Mouse (Mus musculus) gastrocnemius, postnatal 4 days (tissue): ENCODE measurements around the gene Rbbp8nl. TPM values are rescaled to one million over a fixed set of nuclear protein-coding genes. Genes with fewer than 3 reads are reported as not detected.

Experiments used
- DNase-seq, 2 experiments: peaks; one replicate each; pipeline ENCODE4 v3.0.0; 2021 to 2022; ENCODE audit warnings: low spot score in 2 of 2, mixed read lengths in 2 of 2
- total RNA-seq, 2 experiments: library from RNA; stranded (reverse); gene quantifications; 2 replicates each; pipeline ENCODE4 v1.2.3; 2021

Rbbp8nl gene
- total RNA-seq, 2 experiments from 2014 or later: not detected

- no peak for DNase-seq
Measured at GRCm38 (mm10) chr2:180257963-180258865, 31.5 kb downstream of the Rbbp8nl start.

GRCm38 (mm10) chr2:180257001-180257521, 32.6 kb downstream of the Rbbp8nl start, which contains the start of gene Rps21:
Rps21 (plus strand) TSS chr2:180257377.
- DNase-seq: peak; percentile 86 to 96

- DNase-seq: no peak
Measured at GRCm38 (mm10) chr2:180256296-180257000, 33.2 kb downstream of the Rbbp8nl start.

GRCm38 (mm10) chr2:180255701-180256100, 34.0 kb downstream of the Rbbp8nl start:
- no peak for DNase-seq

- DNase-seq: no peak
Measured at GRCm38 (mm10) chr2:180254436-180255209, 35.1 kb downstream of the Rbbp8nl start.

GRCm38 (mm10) chr2:180251838-180252237, 37.8 kb downstream of the Rbbp8nl start:
- no peak for DNase-seq

- peak; percentile 54 to 74 for DNase-seq
Measured at GRCm38 (mm10) chr2:180250930-180251611, 38.6 kb downstream of the Rbbp8nl start.

GRCm38 (mm10) chr2:180248947-180249660, 40.6 kb downstream of the Rbbp8nl start:
- DNase-seq: no peak

GRCm38 (mm10) chr2:180247916-180248315, 41.8 kb downstream of the Rbbp8nl start:
- DNase-seq: no peak

GRCm38 (mm10) chr2:180243108-180243507, 46.6 kb downstream of the Rbbp8nl start:
- DNase-seq: no peak

- DNase-seq: no peak
Measured at GRCm38 (mm10) chr2:180238591-180238990, 51.1 kb downstream of the Rbbp8nl start.

GRCm38 (mm10) chr2:180237601-180238345, 51.9 kb downstream of the Rbbp8nl start:
- no peak for DNase-seq

- DNase-seq: no peak
Measured at GRCm38 (mm10) chr2:180236930-180237329, 52.7 kb downstream of the Rbbp8nl start.

- no peak for DNase-seq
Measured at GRCm38 (mm10) chr2:180236500-180236899, 53.2 kb downstream of the Rbbp8nl start.

GRCm38 (mm10) chr2:180235788-180236187, 53.9 kb downstream of the Rbbp8nl start:
- DNase-seq: no peak

- no peak for DNase-seq
Measured at GRCm38 (mm10) chr2:180234980-180235379, 54.7 kb downstream of the Rbbp8nl start.

- no peak for DNase-seq
Measured at GRCm38 (mm10) chr2:180234353-180234752, 55.3 kb downstream of the Rbbp8nl start.

GRCm38 (mm10) chr2:180233101-180233904, 56.4 kb downstream of the Rbbp8nl start:
- DNase-seq: no peak
